Mouse (Mus musculus) midbrain, embryonic 15.5 days (tissue): ENCODE data around the gene Gm49322. TPM values are rescaled to one million over a fixed set of nuclear protein-coding genes. Genes with fewer than 3 reads are reported as not detected.

Experiments
- ATAC-seq: fragments of 200-750 bp; cut with Nextera tagmentation; replicated peaks from 2 replicates; pipeline ENCODE4 v1.8.0; 2017; ENCODE audit warnings: moderate TSS enrichment
- H3K27ac ChIP-seq: fragments of 300-500 bp; sonication (generic); 2 replicates; pipeline ENCODE4 v1.5.1; 2015; ENCODE audit warnings: mild to moderate bottlenecking, inconsistent platforms
- H3K27me3 ChIP-seq: fragments of 300-500 bp; sonication (generic); replicated peaks from 2 replicates; pipeline ENCODE4 v1.6.1; 2015; ENCODE audit warnings: inconsistent platforms
- H3K36me3 ChIP-seq: fragments of 300-500 bp; sonication (generic); replicated peaks from 2 replicates; pipeline ENCODE4 v1.6.1; 2015; ENCODE audit warnings: inconsistent platforms
- H3K4me1 ChIP-seq: fragments of 300-500 bp; sonication (generic); 2 replicates; pipeline ENCODE4 v1.6.1; 2015; ENCODE audit warnings: inconsistent platforms
- H3K4me2 ChIP-seq: fragments of 300-500 bp; sonication (generic); 2 replicates; pipeline ENCODE4 v1.6.1; 2015; ENCODE audit warnings: inconsistent platforms, mild to moderate bottlenecking, moderate library complexity
- H3K4me3 ChIP-seq: fragments of 300-500 bp; sonication (generic); 2 replicates; pipeline ENCODE4 v1.5.1; 2015; ENCODE audit warnings: mild to moderate bottlenecking, inconsistent platforms
- H3K9ac ChIP-seq: fragments of 300-500 bp; sonication (generic); 2 replicates; pipeline ENCODE4 v1.6.1; 2015; ENCODE audit warnings: mild to moderate bottlenecking, inconsistent platforms
- H3K9me3 ChIP-seq: fragments of 300-500 bp; sonication (generic); 2 replicates; pipeline ENCODE4 v1.6.1; 2016; ENCODE audit warnings: inconsistent platforms
- WGBS: fragments of 180-500 bp; shearing (Covaris S2); methylation state at CpG from one replicate; pipeline ENCODE4 v1.1.7; 2015; ENCODE audit warnings: mixed read lengths; 5-methylcytosine and 5-hydroxymethylcytosine counted together
- polyA plus RNA-seq: library from polyadenylated mRNA; unstranded; fragments of >200 nt; fragmentation: Nextera tagmentation; extraction: Ambion mirVana; gene quantifications from 2 replicates; pipeline ENCODE4 v1.2.1, GENCODE M21; 2015

Gene Gm49322
- polyA plus RNA-seq, 1 experiment from 2014 or later, result 5.0 TPM

DNA sequence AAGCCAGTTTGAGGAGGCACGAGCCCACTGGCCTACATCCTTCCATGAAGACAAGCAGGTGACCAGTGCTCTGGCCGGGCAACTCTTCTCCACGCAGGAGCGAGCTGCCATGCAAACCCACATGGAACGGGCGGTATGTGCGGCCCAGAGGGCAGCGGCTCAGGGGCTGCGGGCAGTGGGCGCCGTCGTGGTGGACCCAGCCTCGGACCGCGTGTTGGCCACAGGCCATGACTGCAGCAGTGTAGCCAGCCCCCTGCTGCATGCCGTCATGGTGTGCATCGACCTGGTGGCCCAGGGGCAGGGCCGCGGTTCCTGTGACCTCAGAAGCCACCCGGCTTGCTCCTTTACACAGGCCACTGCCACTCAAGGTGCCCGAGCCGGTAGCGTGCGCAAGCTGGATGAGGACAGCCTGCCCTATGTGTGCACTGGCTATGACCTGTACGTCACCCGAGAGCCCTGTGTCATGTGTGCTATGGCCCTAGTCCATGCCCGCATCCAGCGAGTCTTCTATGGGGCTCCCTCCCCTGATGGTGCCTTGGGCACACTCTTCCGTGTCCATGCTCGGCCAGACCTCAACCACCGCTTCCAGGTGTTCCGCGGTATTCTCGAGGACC is 1.0 kb downstream of the Gm49322 start:
- 94% methylated on average over 34 of the region's 34 CpGs for WGBS
- no peak overlapping the region for H3K4me3 ChIP-seq
- H3K9me3 ChIP-seq, result no peaks in the 10 kb centered on the region
- H3K36me3 ChIP-seq, result peaks cover 16% of the 10 kb centered on the region; the same call in 1 of the 2 replicates
- peaks cover 19% of the 10 kb centered on the region for H3K4me1 ChIP-seq
- H3K27ac ChIP-seq, result no peak overlapping the region
- no peak overlapping the region for H3K9ac ChIP-seq
- H3K27me3 ChIP-seq, result no peaks in the 10 kb centered on the region
- no peak for ATAC-seq
- H3K4me2 ChIP-seq, result no peak overlapping the region

DNA sequence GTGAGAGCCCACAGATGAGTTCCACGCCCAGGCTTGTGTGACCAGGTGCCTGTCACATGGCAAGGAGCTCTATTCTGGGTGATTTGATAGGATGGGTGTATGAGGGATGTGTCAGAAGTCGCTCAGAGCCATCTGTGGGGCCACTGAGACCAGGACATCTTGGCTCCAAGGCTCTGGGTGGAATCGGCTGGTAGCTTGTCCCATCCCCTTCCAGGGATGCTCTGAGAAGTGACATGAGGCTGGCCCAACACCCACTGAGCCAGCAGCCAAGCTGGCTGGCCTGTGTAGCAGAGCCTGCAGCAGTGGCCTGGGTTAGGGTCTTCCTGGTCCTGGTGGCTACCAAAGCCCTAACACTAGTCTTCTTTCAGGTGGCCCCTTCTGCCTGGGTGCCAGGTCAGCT is 2.6 kb downstream of the Gm49322 start:
- Histone ChIP-seq H3K9me3 (no peaks in the 10 kb centered on the region), H3K36me3 (peaks cover 19% of the 10 kb centered on the region; the same call in 1 of the 2 replicates)

DNA sequence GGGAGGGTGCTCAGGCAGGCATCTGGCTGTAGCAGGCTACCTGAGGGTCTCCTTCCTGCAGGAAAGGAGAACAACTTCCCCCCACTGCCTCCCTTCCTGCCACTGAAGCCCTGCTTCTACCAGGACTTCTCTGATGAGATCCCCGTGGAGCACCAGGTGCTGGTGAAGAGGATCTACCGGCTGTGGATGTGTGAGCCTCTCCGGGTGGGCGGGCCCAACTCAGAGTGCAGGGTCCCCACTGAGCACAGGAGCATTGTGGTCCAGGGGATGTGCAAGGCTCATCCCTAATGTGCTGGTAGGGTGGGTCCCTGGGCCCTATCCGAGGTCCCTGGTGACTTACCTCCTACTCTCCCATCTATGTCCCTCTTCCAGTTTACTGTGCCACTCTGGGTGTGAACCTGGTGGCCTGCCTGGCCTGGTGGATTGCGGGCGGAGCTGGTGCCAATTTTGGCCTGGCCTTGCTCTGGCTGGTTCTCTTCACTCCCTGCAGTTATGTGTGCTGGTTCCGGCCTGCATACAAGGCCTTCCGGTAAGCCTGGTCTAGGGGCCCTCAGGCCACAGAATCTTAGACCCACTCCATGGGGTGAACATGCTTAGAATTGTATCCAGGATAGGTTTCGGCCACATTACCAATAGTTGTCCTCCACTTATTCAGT is 3.6 kb downstream of the Gm49322 start:
- H3K36me3 ChIP-seq, result peaks cover 19% of the 10 kb centered on the region; the same call in 1 of the 2 replicates
- H3K27me3 ChIP-seq, result no peaks in the 10 kb centered on the region
- no peak overlapping the region for H3K9ac ChIP-seq
- 93% methylated on average over 10 of the region's 10 CpGs for WGBS
- H3K4me1 ChIP-seq, result peaks cover 2% of the 10 kb centered on the region; the same call in 1 of the 2 replicates
- no peaks in the 10 kb centered on the region for H3K9me3 ChIP-seq
- H3K4me3 ChIP-seq, result no peak overlapping the region
- no peak overlapping the region for H3K4me2 ChIP-seq
- no peak for ATAC-seq
- H3K27ac ChIP-seq, result no peak overlapping the region

More for the DNA sequence above, 2.6 kb downstream of the Gm49322 start:
- no peak overlapping the region for H3K9ac ChIP-seq
- WGBS, result 81% methylated on average over 3 of the region's 3 CpGs
- no peak overlapping the region for H3K4me3 ChIP-seq
- H3K4me2 ChIP-seq, result no peak overlapping the region
- H3K4me1 ChIP-seq, result peaks cover 12% of the 10 kb centered on the region
- H3K27ac ChIP-seq, result no peak overlapping the region
- H3K27me3 ChIP-seq, result no peaks in the 10 kb centered on the region
- no peak for ATAC-seq

DNA sequence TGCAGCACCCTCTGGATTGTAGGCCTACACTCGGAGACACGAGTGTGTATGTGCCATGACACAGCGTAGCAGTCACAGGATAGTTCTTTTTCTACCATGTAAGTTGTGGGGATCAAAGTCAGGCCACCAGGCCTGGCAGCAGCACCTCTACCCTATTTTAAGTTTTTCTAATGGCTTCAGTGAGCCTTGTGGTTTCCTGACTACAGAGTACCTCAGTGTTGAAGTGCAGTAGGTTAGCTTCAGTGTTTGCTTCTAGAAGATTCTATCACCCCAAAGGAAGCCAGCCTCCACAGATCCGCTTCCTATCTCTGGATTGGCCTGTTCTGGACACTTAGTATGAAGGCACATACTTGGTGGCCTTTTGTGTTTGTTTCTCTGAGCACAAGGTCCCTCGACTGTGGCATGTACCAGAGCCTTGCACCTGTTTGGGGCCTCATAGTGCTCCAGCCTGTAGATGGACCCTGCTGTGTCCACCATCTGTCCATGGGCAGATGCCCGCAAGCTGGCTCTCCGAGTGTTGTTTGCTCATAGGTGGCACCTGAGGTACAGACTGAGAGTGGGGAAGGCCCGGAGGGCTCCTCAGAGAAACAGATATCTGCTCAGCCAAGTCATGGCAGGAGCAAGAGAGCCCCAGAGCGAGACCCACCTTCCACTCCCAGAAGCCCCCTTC is 4.4 kb downstream of the Gm49322 start:
- peaks cover 24% of the 10 kb centered on the region; the same call in 1 of the 2 replicates for H3K36me3 ChIP-seq
- H3K27ac ChIP-seq, result no peak overlapping the region
- H3K27me3 ChIP-seq, result no peaks in the 10 kb centered on the region
- H3K9me3 ChIP-seq, result no peaks in the 10 kb centered on the region
- no peak overlapping the region for H3K4me2 ChIP-seq
- H3K9ac ChIP-seq, result no peak overlapping the region
- no peak for ATAC-seq
- H3K4me3 ChIP-seq, result no peak overlapping the region
- 92% methylated on average over 9 of the region's 9 CpGs for WGBS
- H3K4me1 ChIP-seq, result no peaks in the 10 kb centered on the region

DNA sequence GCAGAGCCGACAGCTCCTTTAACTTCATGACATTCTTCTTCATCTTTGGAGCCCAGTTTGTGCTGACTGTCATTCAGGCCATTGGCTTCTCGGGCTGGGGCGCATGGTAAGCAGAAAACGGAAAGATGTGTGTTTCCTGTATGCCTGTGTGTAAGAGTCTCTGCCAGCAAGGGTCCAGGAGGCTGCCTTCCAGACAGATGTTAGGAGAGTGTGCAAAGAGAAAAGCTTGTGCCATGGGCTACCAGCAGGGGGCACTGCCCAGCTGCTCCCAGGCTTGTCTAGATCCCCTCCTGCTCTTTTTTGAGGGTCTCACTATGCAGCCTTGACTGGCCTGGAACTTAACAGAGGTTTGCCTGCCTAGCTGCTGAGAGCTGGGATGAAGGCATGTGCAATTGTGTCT is 5.2 kb downstream of the Gm49322 start:
- H3K27ac ChIP-seq, result no peak overlapping the region
- no peaks in the 10 kb centered on the region for H3K4me1 ChIP-seq
- peaks cover 31% of the 10 kb centered on the region for H3K36me3 ChIP-seq
- H3K4me2 ChIP-seq, result no peak overlapping the region
- no peak overlapping the region for H3K9ac ChIP-seq
- ATAC-seq, result no peak
- H3K9me3 ChIP-seq, result no peaks in the 10 kb centered on the region
- H3K27me3 ChIP-seq, result no peaks in the 10 kb centered on the region
- H3K4me3 ChIP-seq, result no peak overlapping the region
- WGBS, result 81% methylated on average over 4 of the region's 4 CpGs

DNA sequence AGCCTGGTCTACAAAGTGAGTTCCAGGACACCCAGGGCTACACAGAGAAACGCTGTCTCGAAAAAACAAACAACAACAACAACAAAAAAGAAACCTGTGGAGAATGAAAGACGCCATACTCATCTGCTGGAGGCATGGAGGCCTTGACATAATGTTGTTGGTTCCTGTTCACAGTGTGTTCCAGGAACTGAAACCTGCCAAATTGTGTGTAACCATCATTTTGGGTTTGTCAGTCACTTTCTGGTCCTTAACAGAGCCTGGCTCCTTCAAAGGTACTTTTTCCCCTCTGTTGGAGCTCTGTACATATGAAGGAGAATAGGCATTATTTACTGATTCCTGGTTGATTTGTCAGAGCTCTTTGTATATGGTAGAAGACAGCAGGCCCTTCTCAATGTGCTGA is 6.1 kb downstream of the Gm49322 start:
- Histone ChIP-seq H3K27ac (no peak overlapping the region), H3K36me3 (peaks cover 24% of the 10 kb centered on the region), H3K27me3 (no peaks in the 10 kb centered on the region), H3K4me3 (no peak overlapping the region), H3K9ac (no peak overlapping the region), H3K4me1 (no peaks in the 10 kb centered on the region), H3K9me3 (no peaks in the 10 kb centered on the region), H3K4me2 (no peak overlapping the region)
- ATAC-seq, result no peak
- 94% methylated on average over 3 of the region's 3 CpGs for WGBS

DNA sequence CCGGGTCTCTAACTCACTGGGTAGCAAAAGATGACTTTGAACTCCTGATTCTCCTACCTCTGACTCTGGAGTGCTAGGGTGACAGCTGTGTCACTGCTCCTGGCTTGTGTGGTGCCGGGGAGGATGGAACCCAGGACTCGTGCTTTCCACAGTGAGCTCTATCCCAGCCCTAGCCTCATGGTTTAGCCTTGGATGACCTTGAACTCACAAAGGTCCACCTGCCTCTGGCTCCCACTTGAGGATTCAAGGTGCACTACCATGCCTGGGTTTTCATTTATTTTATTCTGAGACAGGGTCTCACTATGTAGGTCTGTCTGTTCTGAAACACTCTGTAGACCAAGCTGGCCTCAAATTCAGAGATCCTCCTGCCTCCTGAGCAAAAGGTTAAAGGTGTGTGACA is 8.0 kb downstream of the Gm49322 start:
- 90% methylated on average over 3 of the region's 3 CpGs for WGBS
- ATAC-seq, result no peak
- Histone ChIP-seq H3K27ac (no peak overlapping the region), H3K36me3 (peaks cover 19% of the 10 kb centered on the region), H3K4me2 (no peak overlapping the region), H3K4me1 (no peaks in the 10 kb centered on the region), H3K9me3 (no peaks in the 10 kb centered on the region), H3K4me3 (no peak overlapping the region), H3K9ac (no peak overlapping the region), H3K27me3 (no peaks in the 10 kb centered on the region)

DNA sequence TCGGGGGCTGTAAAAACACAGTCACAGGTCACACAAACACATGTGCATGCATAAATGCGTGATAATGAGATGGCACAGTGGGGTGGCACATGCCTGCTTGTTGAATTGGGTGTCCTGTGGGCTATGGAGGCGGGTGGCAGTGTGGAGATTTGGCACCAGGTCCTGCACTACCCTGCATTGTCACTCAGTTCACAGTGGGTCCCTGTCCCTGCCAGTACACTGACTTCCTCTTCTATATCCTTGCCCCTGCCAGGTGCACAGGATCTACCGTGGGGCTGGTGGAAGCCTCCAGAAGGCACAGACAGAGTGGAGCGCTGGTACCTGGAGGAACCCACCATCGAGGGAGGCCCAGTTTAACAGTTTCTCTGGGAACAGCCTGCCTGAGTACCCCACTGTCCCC is 8.5 kb downstream of the Gm49322 start:
- peaks cover 16% of the 10 kb centered on the region for H3K36me3 ChIP-seq
- no peaks in the 10 kb centered on the region for H3K4me1 ChIP-seq
- H3K4me2 ChIP-seq, result no peak overlapping the region
- no peak for ATAC-seq
- H3K27ac ChIP-seq, result no peak overlapping the region
- H3K27me3 ChIP-seq, result no peaks in the 10 kb centered on the region
- no peak overlapping the region for H3K9ac ChIP-seq
- 94% methylated on average over 6 of the region's 6 CpGs for WGBS
- H3K9me3 ChIP-seq, result no peaks in the 10 kb centered on the region
- H3K4me3 ChIP-seq, result no peak overlapping the region

DNA sequence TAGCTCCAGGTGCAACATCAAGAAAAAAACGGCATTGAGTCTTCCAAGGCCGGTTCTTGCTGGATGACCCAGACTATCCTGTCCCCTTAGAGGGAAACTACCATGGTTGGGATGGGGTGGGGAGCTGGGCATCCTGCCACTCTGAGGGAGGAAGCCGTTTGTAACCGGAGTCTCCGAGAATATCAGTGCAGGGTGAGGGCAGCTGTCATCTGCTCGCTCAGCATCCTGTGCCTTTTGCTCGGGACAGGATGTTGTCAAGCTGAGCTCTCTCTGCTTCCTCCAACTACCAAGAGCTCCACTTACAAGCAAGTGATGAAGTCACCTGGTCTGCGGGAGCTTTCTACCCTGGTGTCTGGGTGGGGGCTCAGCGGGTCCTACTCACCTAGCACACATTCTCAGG is 12.4 kb downstream of the Gm49322 start:
- Histone ChIP-seq H3K27me3 (no peaks in the 10 kb centered on the region), H3K4me2 (no peak overlapping the region), H3K9ac (no peak overlapping the region), H3K9me3 (no peaks in the 10 kb centered on the region), H3K4me1 (peaks cover 10% of the 10 kb centered on the region), H3K36me3 (peaks cover 13% of the 10 kb centered on the region), H3K27ac (no peak overlapping the region), H3K4me3 (no peak overlapping the region)
- 80% methylated on average over 9 of the region's 9 CpGs for WGBS
- no peak for ATAC-seq

DNA sequence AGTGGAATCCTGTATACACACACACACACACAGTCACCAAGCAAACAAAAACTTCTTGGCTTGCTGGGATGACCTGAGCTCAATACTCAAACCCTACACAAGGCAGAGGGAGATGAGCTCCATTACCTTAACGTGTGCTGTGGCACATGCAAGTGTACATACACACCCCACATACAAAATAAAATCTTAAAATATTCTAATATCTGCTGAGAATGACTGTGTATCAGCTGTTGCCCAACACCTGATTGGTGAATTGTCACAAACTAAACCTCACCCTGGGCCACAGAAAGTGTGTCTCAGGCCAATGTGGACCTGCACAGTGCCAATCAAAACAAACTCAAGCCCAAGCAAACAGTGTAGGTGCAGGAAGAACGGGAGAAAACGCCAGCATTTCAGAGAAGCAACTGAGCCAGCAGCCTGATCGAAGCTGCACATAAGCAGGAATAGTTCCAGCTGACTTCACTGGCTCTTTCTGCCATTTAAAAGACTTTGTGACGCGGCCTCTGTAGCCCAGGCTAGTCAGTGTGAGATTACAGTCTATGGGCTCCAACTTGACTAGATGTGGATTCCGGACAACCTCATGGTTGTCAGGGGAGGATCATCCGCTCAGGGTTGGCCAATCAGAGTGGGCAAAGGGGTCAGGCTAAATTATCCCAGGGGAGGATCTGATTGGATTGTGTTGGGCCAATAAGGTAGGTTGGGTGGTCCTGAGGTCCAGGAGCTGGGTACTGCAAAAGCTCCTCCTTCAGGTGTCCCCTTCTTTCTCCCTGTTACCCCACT is 13.8 kb downstream of the Gm49322 start:
- Histone ChIP-seq H3K4me3 (no peak overlapping the region), H3K36me3 (peaks cover 13% of the 10 kb centered on the region), H3K4me1 (peaks cover 25% of the 10 kb centered on the region), H3K27ac (no peak overlapping the region), H3K9me3 (no peaks in the 10 kb centered on the region), H3K9ac (no peak overlapping the region), H3K27me3 (no peaks in the 10 kb centered on the region), H3K4me2 (no peak overlapping the region)
- WGBS, result 37% methylated on average over 8 of the region's 8 CpGs
- no peak for ATAC-seq

DNA sequence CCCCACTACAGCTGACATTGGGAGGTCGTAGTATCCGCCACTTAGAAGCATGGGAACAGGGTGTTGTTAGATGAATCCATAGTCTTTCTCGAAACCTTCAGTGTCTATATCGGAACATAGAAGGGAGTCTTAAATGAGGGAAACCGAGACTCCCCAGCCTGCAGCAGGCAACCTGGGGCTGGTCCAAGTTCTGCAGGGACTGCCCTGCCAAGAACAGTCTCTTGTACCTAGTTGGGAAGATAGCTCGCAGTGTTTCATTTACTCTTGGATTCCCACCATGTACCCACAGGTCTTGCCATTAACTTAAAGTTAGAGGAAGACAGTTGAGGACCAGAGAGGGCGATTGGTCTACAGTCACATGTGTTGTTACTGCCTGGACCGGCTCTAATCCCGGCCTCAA is 14.5 kb downstream of the Gm49322 start:
- ATAC-seq, result no peak

More for the DNA sequence above, 14.5 kb downstream of the Gm49322 start:
- H3K27me3 ChIP-seq, result no peaks in the 10 kb centered on the region
- no peaks in the 10 kb centered on the region for H3K9me3 ChIP-seq
- no peak overlapping the region for H3K4me3 ChIP-seq
- H3K27ac ChIP-seq, result no peak overlapping the region
- WGBS, result 84% methylated on average over 9 of the region's 9 CpGs
- peaks cover 31% of the 10 kb centered on the region for H3K4me1 ChIP-seq
- H3K36me3 ChIP-seq, result peaks cover 7% of the 10 kb centered on the region; the same call in 1 of the 2 replicates
- no peak overlapping the region for H3K4me2 ChIP-seq
- H3K9ac ChIP-seq, result no peak overlapping the region
